Mouse (Mus musculus): ENCODE measurements around the gene Lmcd1. TPM values are rescaled to one million over a fixed set of nuclear protein-coding genes. Genes with fewer than 3 reads are reported as not detected.

The Lmcd1 gene
- total and polyA plus RNA-seq, 3 experiments, result 29.2 to 46.7 (median 37.5) TPM

- Histone ChIP-seq H3K36me3 (ENCODE audit: control insufficient read depth, insufficient read depth, low read length) (no peaks in the 10 kb centered on the region), H3K27me3 (ENCODE audit: control insufficient read depth, insufficient read depth, low read length) (no peaks in the 10 kb centered on the region), H3K4me1 (ENCODE audit: control insufficient read depth, insufficient read depth, low read length) (0 out of 2 replicates have a peak, but pooled peaks cover 2% of the 10 kb centered on the region), H3K9ac (ENCODE audit: low read depth, low read length) (no peak overlapping the region), H3K79me2 (replicated peaks; ENCODE audit: control insufficient read depth, insufficient read depth, low read length) (no peaks in the 10 kb centered on the region), H3K27ac (no peak overlapping the region), H3K4me3 (no peak overlapping the region)
- TF ChIP-seq EP300 (IDR thresholded peaks at IDR 0.05; ENCODE audit: insufficient read depth, low read depth, low read length) (peak; percentile 89), CTCF (IDR thresholded peaks at IDR 0.05) (peak; percentile 95), POLR2A (IDR thresholded peaks at IDR 0.05; ENCODE audit: insufficient read depth, low read depth, low read length) (no peak)
- DNase-seq, result peak; percentile 59 to 81
- 28% methylated on average over 6 of the region's 6 CpGs for WGBS
- intact Hi-C loops (cut with DNase I), result loop anchor here (1.0 to 5.0 kb wide), 3 partner anchors 60 to 155 kb away; partner anchors contain the start of gene Lmcd1
Measured at GRCm38 (mm10) chr6:112362349-112362958, 88.9 kb downstream of the Lmcd1 start.

GRCm38 (mm10) chr6:112364581-112364980 is 91.0 kb downstream of the Lmcd1 start:
- no peak overlapping the region for H3K9ac ChIP-seq (ENCODE audit: low read depth, low read length)
- 32% methylated on average over 2 of the region's 2 CpGs for WGBS
- peak; percentile 85 for TF ChIP-seq CTCF (IDR thresholded peaks at IDR 0.05)
- no peak for TF ChIP-seq POLR2A (IDR thresholded peaks at IDR 0.05; ENCODE audit: insufficient read depth, low read depth, low read length)
- DNase-seq, result peak in 1 of 2 experiments; percentile 16
- H3K79me2 ChIP-seq (replicated peaks; ENCODE audit: control insufficient read depth, insufficient read depth, low read length), result no peaks in the 10 kb centered on the region
- H3K27me3 ChIP-seq (ENCODE audit: control insufficient read depth, insufficient read depth, low read length), result no peaks in the 10 kb centered on the region
- H3K27ac ChIP-seq, result no peak overlapping the region
- intact Hi-C loops (cut with DNase I), result loop anchor here (1.0 to 5.0 kb wide), 5 partner anchors 10 to 120 kb away; partner anchors contain the start of gene Lmcd1
- H3K4me3 ChIP-seq, result no peak overlapping the region
- H3K4me1 ChIP-seq (ENCODE audit: control insufficient read depth, insufficient read depth, low read length), result 0 out of 2 replicates have a peak, but pooled peaks cover 1% of the 10 kb centered on the region
- no peaks in the 10 kb centered on the region for H3K36me3 ChIP-seq (ENCODE audit: control insufficient read depth, insufficient read depth, low read length)

GRCm38 (mm10) chr6:112365294-112365693 is 91.7 kb downstream of the Lmcd1 start:
- Histone ChIP-seq H3K27ac (no peak overlapping the region), H3K79me2 (replicated peaks; ENCODE audit: control insufficient read depth, insufficient read depth, low read length) (no peaks in the 10 kb centered on the region), H3K36me3 (ENCODE audit: control insufficient read depth, insufficient read depth, low read length) (no peaks in the 10 kb centered on the region), H3K9ac (ENCODE audit: low read depth, low read length) (no peak overlapping the region), H3K27me3 (ENCODE audit: control insufficient read depth, insufficient read depth, low read length) (no peaks in the 10 kb centered on the region), H3K4me1 (ENCODE audit: control insufficient read depth, insufficient read depth, low read length) (no peaks in the 10 kb centered on the region), H3K4me3 (no peak overlapping the region)
- WGBS, result 83% methylated on average over 10 of the region's 10 CpGs
- intact Hi-C loops (cut with DNase I), result loop anchor here (2.0 kb wide), 1 partner anchor 42 kb away; no protein-coding TSS in a partner anchor
- TF ChIP-seq CTCF (IDR thresholded peaks at IDR 0.05) (no peak), EP300 (IDR thresholded peaks at IDR 0.05; ENCODE audit: insufficient read depth, low read depth, low read length) (no peak), POLR2A (IDR thresholded peaks at IDR 0.05; ENCODE audit: insufficient read depth, low read depth, low read length) (no peak)
- DNase-seq, result peak in 1 of 2 experiments; percentile 23

- intact Hi-C loops (cut with DNase I), result loop anchor here (1.0 kb wide), 2 partner anchors 10 to 27 kb away; no protein-coding TSS in a partner anchor
- no peaks in the 10 kb centered on the region for H3K4me1 ChIP-seq (ENCODE audit: control insufficient read depth, insufficient read depth, low read length)
- TF ChIP-seq EP300 (IDR thresholded peaks at IDR 0.05; ENCODE audit: insufficient read depth, low read depth, low read length) (no peak), CTCF (IDR thresholded peaks at IDR 0.05) (peak; percentile 98)
- no peaks in the 10 kb centered on the region for H3K27me3 ChIP-seq (ENCODE audit: control insufficient read depth, insufficient read depth, low read length)
- 45% methylated on average over 8 of the region's 8 CpGs for WGBS
- DNase-seq, result peak; percentile 18 to 33
- no peak overlapping the region for H3K9ac ChIP-seq (ENCODE audit: low read depth, low read length)
- H3K79me2 ChIP-seq (replicated peaks; ENCODE audit: control insufficient read depth, insufficient read depth, low read length), result no peaks in the 10 kb centered on the region
- no peaks in the 10 kb centered on the region for H3K36me3 ChIP-seq (ENCODE audit: control insufficient read depth, insufficient read depth, low read length)
- no peak overlapping the region for H3K27ac ChIP-seq
- no peak overlapping the region for H3K4me3 ChIP-seq
Measured at GRCm38 (mm10) chr6:112373886-112374585, 100.5 kb downstream of the Lmcd1 start.

GRCm38 (mm10) chr6:112375661-112376392 is 102.3 kb downstream of the Lmcd1 start:
- DNase-seq, result no peak
- H3K9ac ChIP-seq (ENCODE audit: low read depth, low read length), result no peak overlapping the region
- H3K4me1 ChIP-seq (ENCODE audit: control insufficient read depth, insufficient read depth, low read length), result no peaks in the 10 kb centered on the region
- TF ChIP-seq CTCF (IDR thresholded peaks at IDR 0.05) (no peak), POLR2A (IDR thresholded peaks at IDR 0.05; ENCODE audit: insufficient read depth, low read depth, low read length) (no peak), EP300 (IDR thresholded peaks at IDR 0.05; ENCODE audit: insufficient read depth, low read depth, low read length) (no peak)
- no peak overlapping the region for H3K4me3 ChIP-seq
- no peaks in the 10 kb centered on the region for H3K27me3 ChIP-seq (ENCODE audit: control insufficient read depth, insufficient read depth, low read length)
- 73% methylated on average over 10 of the region's 13 CpGs for WGBS
- no peaks in the 10 kb centered on the region for H3K36me3 ChIP-seq (ENCODE audit: control insufficient read depth, insufficient read depth, low read length)
- intact Hi-C loops (cut with DNase I), result no loop called here
- H3K27ac ChIP-seq, result no peak overlapping the region
- no peaks in the 10 kb centered on the region for H3K79me2 ChIP-seq (replicated peaks; ENCODE audit: control insufficient read depth, insufficient read depth, low read length)

All from heart, adult 2 months (tissue).